Mouse (Mus musculus): ENCODE results near the gene Gm20388. TPM values are rescaled to one million over a fixed set of nuclear protein-coding genes. Genes with fewer than 3 reads are reported as not detected.

Gm20388 gene
- polyA plus RNA-seq, 1 experiment from 2014 or later = not detected

- WGBS = 78% methylated on average over 9 of the region's 9 CpGs
- no peak for ATAC-seq (ENCODE audit: insufficient number of reproducible peaks, insufficient read depth, low FRiP score, low TSS enrichment, low read depth)
- Histone ChIP-seq H3K4me1 (no peaks in the 10 kb centered on the region), H3K9ac (no peak overlapping the region), H3K4me2 (no peak overlapping the region), H3K9me3 (no peaks in the 10 kb centered on the region), H3K4me3 (no peak overlapping the region), H3K27me3 (peaks cover 19% of the 10 kb centered on the region), H3K27ac (no peak overlapping the region), H3K36me3 (no peaks in the 10 kb centered on the region)
Measured at GRCm38 (mm10) chr8:121749501-121749900, 1838.9 kb downstream of the Gm20388 start.

- Histone ChIP-seq H3K4me2 (no peak overlapping the region), H3K9ac (no peak overlapping the region), H3K4me3 (no peak overlapping the region), H3K36me3 (no peaks in the 10 kb centered on the region), H3K9me3 (no peaks in the 10 kb centered on the region), H3K27me3 (peaks cover 24% of the 10 kb centered on the region), H3K4me1 (no peaks in the 10 kb centered on the region), H3K27ac (no peak overlapping the region)
- ATAC-seq (ENCODE audit: insufficient number of reproducible peaks, insufficient read depth, low FRiP score, low TSS enrichment, low read depth) = no peak
- whole genome bisulfite sequencing = 33% methylated on average over 3 of the region's 3 CpGs
Measured at GRCm38 (mm10) chr8:121750512-121750911, 1839.9 kb downstream of the Gm20388 start.

- 13% methylated on average over 3 of the region's 3 CpGs for WGBS
- H3K9me3 ChIP-seq = no peaks in the 10 kb centered on the region
Measured at GRCm38 (mm10) chr8:121751407-121751806, 1840.8 kb downstream of the Gm20388 start.

GRCm38 (mm10) chr8:121758470-121758869 lies 1847.8 kb downstream of the Gm20388 start:
- Histone ChIP-seq H3K27me3 (0 out of 2 replicates have a peak, but pooled peaks cover 12% of the 10 kb centered on the region), H3K4me2 (no peak overlapping the region), H3K9ac (no peak overlapping the region), H3K27ac (no peak overlapping the region), H3K9me3 (no peaks in the 10 kb centered on the region), H3K4me1 (no peaks in the 10 kb centered on the region), H3K4me3 (no peak overlapping the region), H3K36me3 (no peaks in the 10 kb centered on the region)
- ATAC-seq (ENCODE audit: insufficient number of reproducible peaks, insufficient read depth, low FRiP score, low TSS enrichment, low read depth) = no peak
- WGBS = 73% methylated on average over 12 of the region's 12 CpGs

More at GRCm38 (mm10) chr8:121751407-121751806, 1840.8 kb downstream of the Gm20388 start:
- no peak overlapping the region for H3K4me2 ChIP-seq
- no peak for ATAC-seq (ENCODE audit: insufficient number of reproducible peaks, insufficient read depth, low FRiP score, low TSS enrichment, low read depth)
- no peaks in the 10 kb centered on the region for H3K4me1 ChIP-seq
- H3K27me3 ChIP-seq = peaks cover 24% of the 10 kb centered on the region
- no peak overlapping the region for H3K27ac ChIP-seq
- no peak overlapping the region for H3K9ac ChIP-seq
- H3K36me3 ChIP-seq = no peaks in the 10 kb centered on the region
- H3K4me3 ChIP-seq = no peak overlapping the region

DNA sequence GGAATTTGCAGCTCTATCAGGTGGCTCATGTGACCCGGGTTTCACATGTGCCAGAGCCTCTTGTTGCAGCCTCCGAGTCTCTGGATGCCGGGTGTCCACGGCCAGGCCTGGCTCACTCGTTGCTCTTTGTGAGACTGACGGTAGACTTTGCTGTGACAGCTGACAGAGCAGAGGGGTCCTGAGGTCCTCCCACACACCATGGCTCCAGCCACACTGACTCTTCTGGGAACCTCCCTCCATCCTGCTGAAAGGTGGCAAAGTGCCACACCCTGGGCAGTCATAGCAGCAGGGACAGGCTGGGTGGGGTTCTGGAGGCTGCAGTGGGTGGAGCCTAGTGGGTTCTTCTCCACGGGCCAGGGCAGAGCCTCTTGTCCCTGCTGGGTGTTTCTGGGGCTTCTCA lies 1849.8 kb downstream of the Gm20388 start:
- no peak for ATAC-seq (ENCODE audit: insufficient number of reproducible peaks, insufficient read depth, low FRiP score, low TSS enrichment, low read depth)
- no peaks in the 10 kb centered on the region for H3K4me1 ChIP-seq
- no peak overlapping the region for H3K9ac ChIP-seq
- H3K36me3 ChIP-seq = no peaks in the 10 kb centered on the region
- H3K27ac ChIP-seq = no peak overlapping the region
- H3K4me2 ChIP-seq = no peak overlapping the region
- 78% methylated on average over 7 of the region's 7 CpGs for WGBS
- no peaks in the 10 kb centered on the region for H3K27me3 ChIP-seq
- no peak overlapping the region for H3K4me3 ChIP-seq
- H3K9me3 ChIP-seq = no peaks in the 10 kb centered on the region

GRCm38 (mm10) chr8:121761480-121761879 lies 1850.8 kb downstream of the Gm20388 start:
- ATAC-seq (ENCODE audit: insufficient number of reproducible peaks, insufficient read depth, low FRiP score, low TSS enrichment, low read depth) = no peak

GRCm38 (mm10) chr8:121762999-121763699 lies 1852.5 kb downstream of the Gm20388 start:
- 0 out of 2 replicates have a peak, but pooled peaks cover 3% of the 10 kb centered on the region for H3K27me3 ChIP-seq
- ATAC-seq (ENCODE audit: insufficient number of reproducible peaks, insufficient read depth, low FRiP score, low TSS enrichment, low read depth) = no peak

More at GRCm38 (mm10) chr8:121761480-121761879, 1850.8 kb downstream of the Gm20388 start:
- Histone ChIP-seq H3K36me3 (no peaks in the 10 kb centered on the region), H3K4me1 (no peaks in the 10 kb centered on the region), H3K4me3 (no peak overlapping the region), H3K9me3 (no peaks in the 10 kb centered on the region), H3K27me3 (no peaks in the 10 kb centered on the region), H3K9ac (no peak overlapping the region), H3K27ac (no peak overlapping the region), H3K4me2 (no peak overlapping the region)
- 27% methylated on average over 10 of the region's 10 CpGs for WGBS

GRCm38 (mm10) chr8:121763700-121764013 lies 1853.0 kb downstream of the Gm20388 start:
- 75% methylated on average over 9 of the region's 9 CpGs for WGBS
- no peak for ATAC-seq (ENCODE audit: insufficient number of reproducible peaks, insufficient read depth, low FRiP score, low TSS enrichment, low read depth)

More at GRCm38 (mm10) chr8:121762999-121763699, 1852.5 kb downstream of the Gm20388 start:
- no peaks in the 10 kb centered on the region for H3K9me3 ChIP-seq
- no peak overlapping the region for H3K27ac ChIP-seq
- H3K4me2 ChIP-seq = no peak overlapping the region
- WGBS = 50% methylated on average over 7 of the region's 7 CpGs
- no peak overlapping the region for H3K9ac ChIP-seq
- H3K4me3 ChIP-seq = no peak overlapping the region
- H3K4me1 ChIP-seq = no peaks in the 10 kb centered on the region
- no peaks in the 10 kb centered on the region for H3K36me3 ChIP-seq

DNA sequence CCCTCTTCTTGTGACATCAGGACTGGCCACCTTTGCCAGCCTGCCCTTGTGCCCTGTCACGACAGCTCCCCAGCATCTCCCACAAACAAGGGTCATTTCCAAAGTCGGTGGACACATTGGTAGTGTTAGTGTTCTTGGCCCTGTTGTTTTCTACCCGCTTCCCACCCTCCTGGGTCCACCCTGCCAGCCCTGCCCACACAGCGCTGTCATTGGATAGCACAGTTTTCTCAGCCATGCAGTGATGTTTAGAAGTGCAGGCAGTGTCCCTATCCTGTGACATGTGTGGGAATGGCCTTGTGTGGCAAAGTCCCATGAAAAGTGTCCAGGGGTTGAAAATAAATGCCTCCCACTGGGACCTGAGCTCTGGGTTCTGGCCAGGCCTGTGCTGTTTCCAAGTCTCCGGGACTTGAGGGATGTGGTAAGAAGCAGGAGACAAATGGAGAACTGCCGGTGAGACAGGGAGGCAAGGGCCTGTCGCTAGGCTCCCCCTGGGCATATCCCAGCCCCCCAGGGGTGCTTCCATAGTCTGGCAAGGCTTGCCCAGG lies 1855.0 kb downstream of the Gm20388 start:
- H3K27me3 ChIP-seq = 0 out of 2 replicates have a peak, but pooled peaks cover 3% of the 10 kb centered on the region
- H3K9me3 ChIP-seq = no peaks in the 10 kb centered on the region
- H3K9ac ChIP-seq = no peak overlapping the region
- H3K4me3 ChIP-seq = no peak overlapping the region
- H3K4me1 ChIP-seq = no peaks in the 10 kb centered on the region
- 69% methylated on average over 7 of the region's 7 CpGs for WGBS
- H3K36me3 ChIP-seq = no peaks in the 10 kb centered on the region
- H3K4me2 ChIP-seq = no peak overlapping the region
- H3K27ac ChIP-seq = no peak overlapping the region
- ATAC-seq (ENCODE audit: insufficient number of reproducible peaks, insufficient read depth, low FRiP score, low TSS enrichment, low read depth) = no peak

More at GRCm38 (mm10) chr8:121763700-121764013, 1853.0 kb downstream of the Gm20388 start:
- Histone ChIP-seq H3K36me3 (no peaks in the 10 kb centered on the region), H3K9me3 (no peaks in the 10 kb centered on the region), H3K4me3 (no peak overlapping the region), H3K27me3 (0 out of 2 replicates have a peak, but pooled peaks cover 3% of the 10 kb centered on the region), H3K4me2 (no peak overlapping the region), H3K4me1 (no peaks in the 10 kb centered on the region), H3K27ac (no peak overlapping the region), H3K9ac (no peak overlapping the region)

DNA sequence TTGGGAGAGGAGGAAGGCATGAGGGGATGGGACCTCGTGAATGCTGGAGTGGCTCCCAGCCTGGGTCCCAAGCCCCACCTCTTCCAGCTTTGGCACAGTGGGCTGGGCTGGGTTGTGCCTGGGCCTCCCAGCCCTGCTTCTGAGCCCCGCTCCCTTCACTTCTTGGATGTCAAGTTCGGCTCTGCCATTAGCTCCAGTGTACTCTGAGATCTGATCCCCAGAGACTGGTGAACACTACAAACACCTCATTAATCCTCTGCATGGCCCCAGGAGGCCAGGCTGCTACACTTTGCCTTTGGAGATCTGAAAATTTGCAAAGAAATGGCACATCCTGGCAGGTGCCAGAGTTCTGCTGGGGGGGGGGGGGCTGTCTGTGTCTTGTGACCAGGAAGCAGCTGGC lies 1858.5 kb downstream of the Gm20388 start:
- Histone ChIP-seq H3K36me3 (no peaks in the 10 kb centered on the region), H3K9ac (no peak overlapping the region), H3K4me1 (peaks cover 5% of the 10 kb centered on the region; the same call in 1 of the 2 replicates), H3K27me3 (0 out of 2 replicates have a peak, but pooled peaks cover 3% of the 10 kb centered on the region), H3K9me3 (no peaks in the 10 kb centered on the region), H3K4me2 (no peak overlapping the region), H3K4me3 (no peak overlapping the region), H3K27ac (no peak overlapping the region)
- 58% methylated on average over 3 of the region's 3 CpGs for WGBS
- no peak for ATAC-seq (ENCODE audit: insufficient number of reproducible peaks, insufficient read depth, low FRiP score, low TSS enrichment, low read depth)

DNA sequence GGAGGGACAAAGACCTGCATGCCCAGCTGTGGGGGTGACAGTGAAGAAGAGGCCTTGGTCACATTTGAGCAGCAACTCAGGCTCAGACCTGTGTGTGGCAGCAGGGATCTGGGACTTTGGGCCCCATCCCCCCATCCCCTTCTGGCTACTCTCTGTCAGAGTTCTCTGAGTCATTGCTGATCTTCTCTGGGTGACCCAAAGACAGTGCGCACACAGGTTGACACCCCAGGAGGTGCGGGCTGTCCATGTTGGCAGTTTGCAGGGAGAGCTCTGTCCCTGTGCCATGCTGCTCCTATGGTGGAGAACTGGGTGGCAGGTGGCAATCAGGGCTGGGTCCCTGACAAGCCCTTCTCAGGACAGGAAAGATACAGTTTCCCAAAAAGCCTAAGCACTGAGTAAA lies 1859.0 kb downstream of the Gm20388 start:
- no peaks in the 10 kb centered on the region for H3K36me3 ChIP-seq
- ATAC-seq (ENCODE audit: insufficient number of reproducible peaks, insufficient read depth, low FRiP score, low TSS enrichment, low read depth) = no peak
- 89% methylated on average over 2 of the region's 2 CpGs for WGBS
- no peak overlapping the region for H3K9ac ChIP-seq
- H3K4me1 ChIP-seq = peaks cover 5% of the 10 kb centered on the region; the same call in 1 of the 2 replicates
- H3K27me3 ChIP-seq = 0 out of 2 replicates have a peak, but pooled peaks cover 3% of the 10 kb centered on the region
- no peaks in the 10 kb centered on the region for H3K9me3 ChIP-seq
- H3K4me2 ChIP-seq = no peak overlapping the region
- H3K4me3 ChIP-seq = no peak overlapping the region
- no peak overlapping the region for H3K27ac ChIP-seq
